Mouse (Mus musculus): ENCODE results near the gene Plcxd1. TPM values are rescaled to one million over a fixed set of nuclear protein-coding genes. Genes with fewer than 3 reads are reported as not detected.
"Not testable (repeated sequence)": the region's sequence is repeated elsewhere in the genome, so short reads cannot be mapped to it uniquely, and the experiment has no call there.

Gene Plcxd1
- polyA plus RNA-seq, 1 experiment from 2014 or later: 6.1 TPM

DNA sequence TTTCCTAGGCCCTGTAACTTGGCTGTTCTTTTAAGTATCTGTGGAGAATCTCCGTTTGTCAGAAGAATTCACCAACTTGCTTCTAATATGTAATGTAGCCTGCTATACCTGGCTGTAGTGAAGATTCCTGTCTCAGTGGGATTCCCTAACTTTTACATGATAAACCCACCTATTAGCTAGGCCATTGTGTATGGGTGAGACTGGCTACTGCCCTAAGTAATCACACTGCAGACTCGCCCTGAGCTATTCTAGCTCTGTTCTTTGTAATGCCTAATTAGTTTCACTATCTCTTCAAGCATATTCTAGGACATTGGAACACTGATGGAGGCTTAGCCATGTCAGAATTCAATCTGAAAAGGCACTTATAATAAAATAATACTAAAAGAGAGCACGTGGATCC, 22.6 kb downstream of the Plcxd1 start:
- H3K9me3 ChIP-seq; H3K4me2 ChIP-seq; H3K4me1 ChIP-seq (replicated peaks); H3K27ac ChIP-seq (replicated peaks); ATAC-seq (ENCODE audit: low FRiP score, low read depth); H3K9ac ChIP-seq; H3K4me3 ChIP-seq; H3K27me3 ChIP-seq: not testable (repeated sequence)
- 94% methylated on average over 3 of the region's 3 CpGs for WGBS
- H3K36me3 ChIP-seq: peaks cover 64% of the 10 kb centered on the region

DNA sequence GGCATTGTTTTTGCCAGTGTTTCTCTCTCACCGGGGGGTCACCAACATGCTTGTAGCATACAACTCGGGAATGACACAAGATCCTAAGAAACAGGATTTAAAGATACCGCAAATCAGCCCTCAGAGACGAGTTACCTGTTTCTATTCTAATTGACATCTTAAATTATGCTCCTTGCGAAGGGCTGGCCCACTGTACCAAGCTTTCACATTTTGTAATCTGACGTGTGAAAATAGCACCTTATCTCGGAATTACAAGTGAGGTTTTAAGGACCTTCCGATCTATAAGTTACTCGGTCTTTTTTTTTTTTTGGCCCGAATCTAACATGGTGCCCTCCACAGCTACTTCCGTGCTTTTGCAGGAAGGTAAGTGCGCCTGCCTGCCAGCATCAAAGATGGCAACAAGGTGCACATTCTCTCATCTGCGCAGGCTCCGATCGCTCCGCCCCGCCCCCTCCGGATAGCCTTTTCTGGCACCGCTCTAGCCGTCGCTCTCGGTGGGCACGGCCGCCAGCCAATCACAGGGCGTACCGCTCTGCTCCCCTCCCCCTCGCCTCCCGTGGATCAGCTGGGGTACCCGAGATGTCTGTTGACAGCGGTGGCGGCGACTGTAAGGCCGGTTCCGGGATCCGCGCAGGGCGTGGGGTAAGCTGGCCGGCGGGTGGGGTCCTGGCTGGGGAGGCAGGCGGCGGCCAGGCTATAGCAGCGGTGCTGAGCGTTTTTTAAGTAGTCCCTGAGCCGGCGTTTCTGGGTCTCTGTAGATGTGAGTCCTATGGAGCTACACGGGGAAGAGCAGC, 35.7 kb downstream of the Plcxd1 start, which contains the start of gene Chfr:
Gene Chfr, plus strand, starts transcription at position 550 of the 794 bp plus-strand sequence.
- Histone ChIP-seq H3K36me3 (peaks cover 12% of the 10 kb centered on the region), H3K9ac (peak within 1 kb of the TSS; percentile 82), H3K4me2 (peak within 1 kb of the TSS; percentile 65), H3K27me3 (no peaks in the 10 kb centered on the region), H3K4me3 (peak within 1 kb of the TSS; percentile 83), H3K27ac (replicated peaks) (peak within 1 kb of the TSS; percentile 82), H3K9me3 (no peaks in the 10 kb centered on the region), H3K4me1 (replicated peaks) (peaks cover 21% of the 10 kb centered on the region)
- WGBS: 3% methylated on average over 46 of the region's 46 CpGs
- ATAC-seq (ENCODE audit: low FRiP score, low read depth): peak; percentile 99

DNA sequence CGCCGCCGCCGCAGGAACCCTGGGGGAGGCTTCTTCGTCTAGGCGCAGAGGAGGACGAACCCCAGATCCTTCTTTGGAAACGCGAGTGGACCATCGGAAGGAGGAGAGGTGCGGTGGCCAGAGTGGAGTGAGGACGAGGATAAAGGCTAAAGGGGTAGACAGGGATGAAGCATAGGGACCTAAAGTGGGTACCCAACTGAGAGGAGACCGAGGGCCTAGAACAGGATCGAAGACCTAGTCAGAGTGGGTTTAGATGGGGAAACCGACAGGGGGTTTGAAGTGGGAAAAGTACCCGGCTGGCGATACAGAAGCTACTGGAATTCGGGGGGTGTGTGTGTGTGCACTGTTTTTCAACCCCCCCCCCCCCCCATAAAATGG, 36.3 kb downstream of the Plcxd1 start:
- Histone ChIP-seq H3K27me3 (no peaks in the 10 kb centered on the region), H3K36me3 (peaks cover 9% of the 10 kb centered on the region), H3K9ac (peak overlapping the region; percentile 82), H3K4me1 (replicated peaks) (peaks cover 21% of the 10 kb centered on the region), H3K27ac (replicated peaks) (peak overlapping the region; percentile 82), H3K9me3 (no peaks in the 10 kb centered on the region), H3K4me3 (peak overlapping the region; percentile 83), H3K4me2 (peak overlapping the region; percentile 65)
- WGBS: 6% methylated on average over 18 of the region's 18 CpGs
- peak; percentile 40 for ATAC-seq (ENCODE audit: low FRiP score, low read depth)

DNA sequence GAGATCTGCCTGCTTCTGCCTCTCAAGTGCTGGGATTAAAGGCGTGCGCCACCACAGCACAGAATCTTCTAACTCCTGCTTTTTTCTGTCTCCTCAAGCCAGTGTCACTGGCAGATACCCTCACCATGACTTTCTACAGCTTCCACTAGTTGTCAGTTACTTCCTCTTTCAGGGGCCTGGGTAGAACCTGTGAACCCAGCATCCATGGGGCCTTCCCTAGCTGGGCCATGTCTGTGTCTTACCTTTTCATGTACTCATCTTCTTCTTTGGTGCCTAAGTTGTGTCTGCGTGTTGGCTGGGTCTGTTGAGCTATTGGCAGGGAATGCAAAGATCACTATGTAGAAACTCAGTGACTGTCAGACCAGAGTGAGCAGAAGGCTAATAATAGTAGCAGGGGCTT, 38.0 kb downstream of the Plcxd1 start:
- no peak overlapping the region for H3K4me3 ChIP-seq
- peaks cover 21% of the 10 kb centered on the region for H3K4me1 ChIP-seq (replicated peaks)
- H3K9me3 ChIP-seq: no peaks in the 10 kb centered on the region
- peaks cover 16% of the 10 kb centered on the region; the same call in 1 of the 2 replicates for H3K36me3 ChIP-seq
- ATAC-seq (ENCODE audit: low FRiP score, low read depth): no peak
- H3K27ac ChIP-seq (replicated peaks): no peak overlapping the region
- H3K4me2 ChIP-seq: no peak overlapping the region
- H3K27me3 ChIP-seq: no peaks in the 10 kb centered on the region
- H3K9ac ChIP-seq: no peak overlapping the region
- WGBS: 96% methylated on average over 3 of the region's 3 CpGs

DNA sequence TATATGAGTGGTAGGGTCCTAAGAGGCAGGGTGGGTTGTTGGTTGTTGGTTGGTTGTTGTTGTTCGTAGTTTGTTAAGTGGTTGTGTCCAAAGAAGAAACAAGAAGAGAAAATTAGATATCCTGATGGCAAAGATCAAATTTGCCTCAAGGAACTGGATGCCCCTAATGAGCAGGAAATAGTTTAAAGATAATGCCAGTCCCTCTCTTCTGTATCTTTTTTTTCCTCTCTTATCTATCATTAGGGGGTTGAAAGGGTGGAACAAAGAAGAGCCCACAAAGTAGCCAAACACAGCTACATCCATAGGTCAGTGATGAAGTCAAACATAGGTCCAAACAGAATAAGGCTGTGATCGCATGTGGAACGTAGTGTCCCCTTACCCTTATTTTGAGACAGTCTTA, 39.6 kb downstream of the Plcxd1 start:
- peaks cover 28% of the 10 kb centered on the region for H3K36me3 ChIP-seq
- H3K27ac ChIP-seq (replicated peaks): no peak overlapping the region
- no peak for ATAC-seq (ENCODE audit: low FRiP score, low read depth)
- H3K4me1 ChIP-seq (replicated peaks): peaks cover 21% of the 10 kb centered on the region
- no peak overlapping the region for H3K9ac ChIP-seq
- H3K4me3 ChIP-seq: no peak overlapping the region
- no peaks in the 10 kb centered on the region for H3K27me3 ChIP-seq
- 98% methylated on average over 3 of the region's 3 CpGs for WGBS
- no peak overlapping the region for H3K4me2 ChIP-seq
- H3K9me3 ChIP-seq: no peaks in the 10 kb centered on the region

DNA sequence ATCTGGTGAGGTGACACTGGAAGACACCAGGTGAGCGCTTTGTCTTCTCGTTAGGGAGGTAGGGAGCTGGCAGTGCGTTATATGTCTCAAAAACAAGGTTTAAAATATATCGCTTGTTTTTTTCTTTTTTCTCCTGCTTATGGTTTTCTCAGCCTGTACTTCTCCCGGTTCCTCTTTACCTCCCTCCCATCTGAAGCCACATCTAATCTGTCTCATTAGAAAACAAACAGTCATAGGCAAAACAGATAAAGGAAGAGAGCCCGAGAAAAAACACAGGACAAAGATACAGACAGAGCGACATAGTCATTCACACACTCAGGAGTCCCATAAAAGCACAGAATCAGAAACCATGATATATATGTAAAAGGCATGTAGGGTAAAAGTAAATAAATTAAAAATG, 40.7 kb downstream of the Plcxd1 start:
- H3K36me3 ChIP-seq: peaks cover 37% of the 10 kb centered on the region

DNA sequence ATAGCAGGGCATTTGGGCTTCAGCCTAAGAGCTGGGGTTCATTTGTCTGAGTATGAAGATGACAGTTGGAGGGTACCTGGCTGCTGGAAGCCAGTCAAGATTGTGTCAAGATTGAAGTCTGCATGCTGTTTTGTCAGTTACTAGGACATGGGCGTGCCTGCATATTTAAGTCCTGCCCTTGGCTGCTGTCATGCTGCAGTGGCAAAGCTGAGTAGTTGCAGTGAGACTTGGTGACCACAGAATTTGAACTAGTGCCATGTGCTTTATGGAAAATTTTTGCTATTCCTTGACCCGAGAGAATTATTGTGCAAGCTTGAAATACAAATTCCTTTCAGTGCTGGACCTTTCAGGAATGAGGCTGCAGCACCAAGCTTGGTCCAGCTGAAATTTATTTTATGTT, 42.5 kb downstream of the Plcxd1 start:
- WGBS: 86% methylated on average over 2 of the region's 2 CpGs
- no peak overlapping the region for H3K4me2 ChIP-seq
- H3K9me3 ChIP-seq: no peaks in the 10 kb centered on the region
- no peak overlapping the region for H3K4me3 ChIP-seq
- H3K9ac ChIP-seq: no peak overlapping the region
- H3K4me1 ChIP-seq (replicated peaks): peaks cover 5% of the 10 kb centered on the region
- no peaks in the 10 kb centered on the region for H3K27me3 ChIP-seq
- H3K27ac ChIP-seq (replicated peaks): no peak overlapping the region
- no peak for ATAC-seq (ENCODE audit: low FRiP score, low read depth)
- peaks cover 54% of the 10 kb centered on the region for H3K36me3 ChIP-seq

More for the DNA sequence above, 40.7 kb downstream of the Plcxd1 start:
- Histone ChIP-seq H3K4me3 (no peak overlapping the region), H3K4me1 (replicated peaks) (peaks cover 16% of the 10 kb centered on the region), H3K4me2 (no peak overlapping the region), H3K27ac (replicated peaks) (no peak overlapping the region), H3K9ac (no peak overlapping the region), H3K27me3 (no peaks in the 10 kb centered on the region), H3K9me3 (no peaks in the 10 kb centered on the region)
- no peak for ATAC-seq (ENCODE audit: low FRiP score, low read depth)
- 93% methylated on average over 7 of the region's 7 CpGs for WGBS

DNA sequence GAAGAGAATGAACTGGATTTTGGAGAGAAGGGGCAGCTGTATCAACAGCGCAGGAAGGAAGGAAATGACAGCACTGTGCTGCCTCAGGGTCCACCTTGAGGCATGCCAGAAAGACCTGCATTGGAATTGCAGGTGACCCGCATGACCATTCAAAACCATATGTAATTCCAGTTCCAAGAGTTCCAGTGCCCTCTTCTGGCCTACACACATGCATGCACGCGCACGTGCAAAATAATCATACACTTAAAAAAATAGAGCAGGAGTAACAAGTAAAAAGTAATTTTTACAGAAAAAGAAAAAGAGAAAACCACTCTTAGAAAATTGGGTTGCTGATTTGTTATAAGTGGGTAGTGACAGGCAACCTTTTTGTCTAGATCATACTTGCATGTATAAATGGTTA, 43.2 kb downstream of the Plcxd1 start:
- H3K27ac ChIP-seq (replicated peaks): no peak overlapping the region
- 91% methylated on average over 5 of the region's 5 CpGs for WGBS
- no peak overlapping the region for H3K4me3 ChIP-seq
- no peak overlapping the region for H3K9ac ChIP-seq
- no peaks in the 10 kb centered on the region for H3K9me3 ChIP-seq
- no peaks in the 10 kb centered on the region for H3K4me1 ChIP-seq (replicated peaks)
- H3K4me2 ChIP-seq: no peak overlapping the region
- H3K36me3 ChIP-seq: peaks cover 59% of the 10 kb centered on the region
- H3K27me3 ChIP-seq: no peaks in the 10 kb centered on the region
- no peak for ATAC-seq (ENCODE audit: low FRiP score, low read depth)

Other genes starting within 250 kb of the Plcxd1 start
- gene Gm15446, start 176.6 kb upstream of the Plcxd1 start, polyA plus RNA-seq (2015; fragmentation: Nextera tagmentation; extraction: Ambion mirVana): 0.33 and 0.39 TPM in 2 replicates
- 20.3 and 20.5 TPM in 2 replicates for gene Zfp932, start 103.4 kb upstream of the Plcxd1 start, polyA plus RNA-seq (2015; fragmentation: Nextera tagmentation; extraction: Ambion mirVana)
- gene Gm17655, start 27.5 kb upstream of the Plcxd1 start, polyA plus RNA-seq (2015; fragmentation: Nextera tagmentation; extraction: Ambion mirVana): 4.3 and 6.4 TPM in 2 replicates
- gene Gm35315, start 5.5 kb upstream of the Plcxd1 start, polyA plus RNA-seq (2015; fragmentation: Nextera tagmentation; extraction: Ambion mirVana): 0.29 and 0.35 TPM in 2 replicates
- gene Gtpbp6, start 8.2 kb downstream of the Plcxd1 start, polyA plus RNA-seq (2015; fragmentation: Nextera tagmentation; extraction: Ambion mirVana): 61.1 and 63.6 TPM in 2 replicates
- 13.3 and 16.2 TPM in 2 replicates for gene Zfp605, start 10.1 kb downstream of the Plcxd1 start, polyA plus RNA-seq (2015; fragmentation: Nextera tagmentation; extraction: Ambion mirVana)
- gene Chfr, start 35.9 kb downstream of the Plcxd1 start, polyA plus RNA-seq (2015; fragmentation: Nextera tagmentation; extraction: Ambion mirVana): 72.9 and 76.5 TPM in 2 replicates
- 23.2 and 24.8 TPM in 2 replicates for gene Golga3, start 76.7 kb downstream of the Plcxd1 start, polyA plus RNA-seq (2015; fragmentation: Nextera tagmentation; extraction: Ambion mirVana)
- 20.5 and 24.1 TPM in 2 replicates for gene Ankle2, start 131.0 kb downstream of the Plcxd1 start, polyA plus RNA-seq (2015; fragmentation: Nextera tagmentation; extraction: Ambion mirVana)
- 91.4 and 97.9 TPM in 2 replicates for gene Pgam5, start 169.9 kb downstream of the Plcxd1 start, polyA plus RNA-seq (2015; fragmentation: Nextera tagmentation; extraction: Ambion mirVana)
- gene Pxmp2, start 186.2 kb downstream of the Plcxd1 start, polyA plus RNA-seq (2015; fragmentation: Nextera tagmentation; extraction: Ambion mirVana): 11.9 TPM in 2 replicates
- 8.3 and 10.1 TPM in 2 replicates for gene Pole, start 186.3 kb downstream of the Plcxd1 start, polyA plus RNA-seq (2015; fragmentation: Nextera tagmentation; extraction: Ambion mirVana)
- gene P2rx2, start 243.2 kb downstream of the Plcxd1 start, polyA plus RNA-seq (2015; fragmentation: Nextera tagmentation; extraction: Ambion mirVana): 10.2 and 10.7 TPM in 2 replicates
- gene Lrcol1, start 244.8 kb downstream of the Plcxd1 start, polyA plus RNA-seq (2015; fragmentation: Nextera tagmentation; extraction: Ambion mirVana): not detected in 2 replicates

All from hindbrain, embryonic 15.5 days (tissue).